Mouse (Mus musculus) MEL (cell line): Measurements from ENCODE around the gene Slc6a16. TPM values are rescaled to one million over a fixed set of nuclear protein-coding genes. Genes with fewer than 3 reads are reported as not detected.
A peak's percentile ranks its signal among the peaks of the same experiment; 100 is the strongest.

Experiments used
- DNase-seq: peaks from one replicate; pipeline ENCODE4 v3.0.0; 2011; ENCODE audit warnings: low read depth, low spot score
- H3K27ac ChIP-seq: 2 replicates; pipeline ENCODE4 v1.5.1; 2012; ENCODE audit warnings: low read depth, mild to moderate bottlenecking, control low read depth, low read length, moderate library complexity; ENCODE audit not compliant: control insufficient read depth
- H3K27me3 ChIP-seq, 2 experiments: fragments of 150-350 bp in 1 of 2; sonication (generic) in 1 of 2; 2 replicates each; pipeline ENCODE4 v1.6.1; 2012; ENCODE audit warnings: low read length in 2 of 2, mild to moderate bottlenecking in 2 of 2, improper control_type of control experiment in 1 of 2, moderate library complexity in 1 of 2; ENCODE audit not compliant: insufficient read depth in 2 of 2, control insufficient read depth in 1 of 2
- H3K36me3 ChIP-seq, 2 experiments: 2 replicates each; pipeline ENCODE4 v1.6.1; 2012 to 2014; ENCODE audit warnings: low read length in 2 of 2, improper control_type of control experiment in 1 of 2, inconsistent platforms in 1 of 2, mild to moderate bottlenecking in 1 of 2; ENCODE audit not compliant: insufficient read depth in 2 of 2, control insufficient read depth in 1 of 2
- H3K4me1 ChIP-seq, 2 experiments: fragments of 150-350 bp in 1 of 2; sonication (generic) in 1 of 2; 2 replicates each; pipeline ENCODE4 v1.6.1; 2012; ENCODE audit warnings: low read length in 2 of 2, improper control_type of control experiment in 1 of 2, mild to moderate bottlenecking in 1 of 2; ENCODE audit not compliant: insufficient read depth in 2 of 2, control insufficient read depth in 1 of 2
- H3K4me3 ChIP-seq, 2 experiments: fragments of 150-350 bp in 1 of 2; sonication (generic) in 1 of 2; 2 replicates each; pipeline ENCODE4 v1.5.1; 2012; ENCODE audit warnings: low read depth in 2 of 2, low read length in 2 of 2, mild to moderate bottlenecking in 2 of 2, moderate library complexity in 2 of 2, control low read depth in 1 of 2, improper control_type of control experiment in 1 of 2; ENCODE audit not compliant: control insufficient read depth in 1 of 2, insufficient read depth in 1 of 2
- H3K79me2 ChIP-seq: 2 replicates; pipeline ENCODE4 v1.6.1; 2012; ENCODE audit warnings: mild to moderate bottlenecking, low read length, moderate library complexity; ENCODE audit not compliant: control insufficient read depth, poor library complexity, insufficient read depth
- H3K9ac ChIP-seq: 2 replicates; pipeline ENCODE4 v1.6.1; 2012; ENCODE audit warnings: low read depth, mild to moderate bottlenecking, control low read depth, low read length, moderate library complexity; ENCODE audit not compliant: control insufficient read depth, poor library complexity, severe bottlenecking
- H3K9me3 ChIP-seq: fragments of 150-350 bp; sonication (generic); replicated peaks from 2 replicates; pipeline ENCODE4 v1.6.1; 2012; ENCODE audit warnings: mild to moderate bottlenecking, low read length, improper control_type of control experiment, moderate library complexity; ENCODE audit not compliant: insufficient read depth
- BHLHE40 ChIP-seq: IDR thresholded peaks from 2 replicates; pipeline ENCODE4 v1.6.1; 2012; ENCODE audit warnings: low read depth, mild to moderate bottlenecking, inconsistent platforms, low read length, improper control_type of control experiment, borderline replicate concordance
- CHD1 ChIP-seq: IDR thresholded peaks from 2 replicates; pipeline ENCODE4 v1.6.1; 2012; ENCODE audit warnings: low read depth, mild to moderate bottlenecking, inconsistent platforms, low read length, improper control_type of control experiment
- CHD2 ChIP-seq: IDR thresholded peaks from 2 replicates; pipeline ENCODE4 v1.6.1; 2011; ENCODE audit warnings: low read length, improper control_type of control experiment
- CTCF ChIP-seq, 3 experiments: IDR thresholded peaks in 2 of 3; conservative IDR thresholded peaks in 1 of 3; 2 replicates each; pipeline ENCODE4 v1.5.1; 2011 to 2012; ENCODE audit warnings: low read length in 3 of 3, low read depth in 2 of 3, mild to moderate bottlenecking in 2 of 3, improper control_type of control experiment in 1 of 3, inconsistent platforms in 1 of 3, mixed read lengths in 1 of 3, moderate library complexity in 1 of 3; ENCODE audit not compliant: control insufficient read depth in 1 of 3, insufficient read depth in 1 of 3, poor library complexity in 1 of 3, severe bottlenecking in 1 of 3
- E2F4 ChIP-seq: IDR thresholded peaks from 2 replicates; pipeline ENCODE4 v1.6.1; 2011; ENCODE audit warnings: low read depth, low read length, improper control_type of control experiment, borderline replicate concordance
- ELF1 ChIP-seq: IDR thresholded peaks from 2 replicates; pipeline ENCODE4 v1.6.1; 2014; ENCODE audit warnings: low read depth, mild to moderate bottlenecking, inconsistent platforms, low read length, improper control_type of control experiment, moderate library complexity
- EP300 ChIP-seq, 2 experiments: IDR thresholded peaks; 2 replicates each; pipeline ENCODE4 v1.6.1; 2011; ENCODE audit warnings: improper control_type of control experiment in 2 of 2, low read length in 2 of 2, low read depth in 1 of 2, mild to moderate bottlenecking in 1 of 2
- GABPA ChIP-seq: IDR thresholded peaks from 2 replicates; pipeline ENCODE4 v1.6.1; 2012; ENCODE audit warnings: low read depth, mild to moderate bottlenecking, inconsistent platforms, low read length, improper control_type of control experiment, moderate library complexity
- GATA1 ChIP-seq: IDR thresholded peaks from 2 replicates; pipeline ENCODE4 v1.6.1; 2011; ENCODE audit warnings: low read depth, low read length, improper control_type of control experiment
- HCFC1 ChIP-seq: IDR thresholded peaks from 2 replicates; pipeline ENCODE4 v1.6.1; 2012; ENCODE audit warnings: low read depth, mild to moderate bottlenecking, inconsistent platforms, low read length, improper control_type of control experiment, moderate library complexity
- JUND ChIP-seq: IDR thresholded peaks from 2 replicates; pipeline ENCODE4 v1.6.1; 2011; ENCODE audit warnings: low read depth, mild to moderate bottlenecking, improper control_type of control experiment, low read length
- KAT2A ChIP-seq: conservative IDR thresholded peaks from 2 replicates; pipeline ENCODE4 v1.6.1; 2012; ENCODE audit warnings: low read depth, low read length, improper control_type of control experiment, inconsistent platforms
- MAFK ChIP-seq: IDR thresholded peaks from 2 replicates; pipeline ENCODE4 v1.6.1; 2011; ENCODE audit warnings: low read depth, mild to moderate bottlenecking, low read length, improper control_type of control experiment, borderline replicate concordance
- MAX ChIP-seq: IDR thresholded peaks from 2 replicates; pipeline ENCODE4 v1.6.1; 2011; ENCODE audit warnings: low read length, improper control_type of control experiment
- MAZ ChIP-seq: IDR thresholded peaks from 2 replicates; pipeline ENCODE4 v1.6.1; 2012; ENCODE audit warnings: low read depth, mild to moderate bottlenecking, inconsistent platforms, low read length, improper control_type of control experiment
- MEF2A ChIP-seq: IDR thresholded peaks from 2 replicates; pipeline ENCODE4 v1.6.1; 2014; ENCODE audit warnings: low read depth, mild to moderate bottlenecking, inconsistent platforms, low read length, improper control_type of control experiment; ENCODE audit not compliant: poor library complexity, insufficient replicate concordance, severe bottlenecking; ENCODE audit errors: extremely low read depth
- MXI1 ChIP-seq: IDR thresholded peaks from 2 replicates; pipeline ENCODE4 v1.6.1; 2011; ENCODE audit warnings: mild to moderate bottlenecking, low read depth, low read length, improper control_type of control experiment
- MYB ChIP-seq: IDR thresholded peaks from 2 replicates; pipeline ENCODE4 v1.6.1; 2011; ENCODE audit warnings: mild to moderate bottlenecking, low read depth, low read length, improper control_type of control experiment
- MYC ChIP-seq: IDR thresholded peaks from 2 replicates; pipeline ENCODE4 v1.6.1; 2011; ENCODE audit warnings: low read depth, mild to moderate bottlenecking, low read length, improper control_type of control experiment, moderate library complexity
- NELFE ChIP-seq: IDR thresholded peaks from 2 replicates; pipeline ENCODE4 v1.6.1; 2011; ENCODE audit warnings: low read depth, low read length, improper control_type of control experiment
- NRF1 ChIP-seq: IDR thresholded peaks from 2 replicates; pipeline ENCODE4 v1.6.1; 2014; ENCODE audit warnings: low read depth, mild to moderate bottlenecking, inconsistent platforms, low read length, improper control_type of control experiment, moderate library complexity; ENCODE audit not compliant: poor library complexity, insufficient read depth, severe bottlenecking
- POLR2A ChIP-seq, 2 experiments: IDR thresholded peaks; 2 replicates each; pipeline ENCODE4 v1.6.1; 2011 to 2012; ENCODE audit warnings: low read length in 2 of 2, mild to moderate bottlenecking in 2 of 2, control low read depth in 1 of 2, improper control_type of control experiment in 1 of 2, low read depth in 1 of 2, moderate library complexity in 1 of 2; ENCODE audit not compliant: control insufficient read depth in 1 of 2, insufficient read depth in 1 of 2, poor library complexity in 1 of 2
- POLR2AphosphoS2 ChIP-seq: IDR thresholded peaks from 2 replicates; pipeline ENCODE4 v1.6.1; 2011; ENCODE audit warnings: low read length, improper control_type of control experiment
- POLR2AphosphoS5 ChIP-seq: IDR thresholded peaks from 2 replicates; pipeline ENCODE4 v1.6.1; 2012; ENCODE audit warnings: low read depth, borderline replicate concordance, mild to moderate bottlenecking, inconsistent platforms, low read length, moderate library complexity, mixed read lengths
- RAD21 ChIP-seq: IDR thresholded peaks from 2 replicates; pipeline ENCODE4 v1.6.1; 2011; ENCODE audit warnings: mild to moderate bottlenecking, low read depth, low read length, improper control_type of control experiment
- RCOR1 ChIP-seq: IDR thresholded peaks from 2 replicates; pipeline ENCODE4 v1.6.1; 2012; ENCODE audit warnings: low read depth, mild to moderate bottlenecking, inconsistent platforms, low read length, improper control_type of control experiment
- SIN3A ChIP-seq: IDR thresholded peaks from 2 replicates; pipeline ENCODE4 v1.6.1; 2012; ENCODE audit warnings: low read length, improper control_type of control experiment, inconsistent platforms
- SMC3 ChIP-seq: IDR thresholded peaks from 2 replicates; pipeline ENCODE4 v1.6.1; 2011; ENCODE audit warnings: low read depth, low read length, improper control_type of control experiment
- TAL1 ChIP-seq: IDR thresholded peaks from 2 replicates; pipeline ENCODE4 v1.6.1; 2012; ENCODE audit warnings: mild to moderate bottlenecking, inconsistent platforms, low read length, moderate library complexity, mixed read lengths
- TBP ChIP-seq: IDR thresholded peaks from 2 replicates; pipeline ENCODE4 v1.8.0; 2011; ENCODE audit warnings: low read depth, low read length, improper control_type of control experiment
- TCF12 ChIP-seq: IDR thresholded peaks from 2 replicates; pipeline ENCODE4 v1.6.1; 2014; ENCODE audit warnings: low read depth, mild to moderate bottlenecking, inconsistent platforms, low read length, improper control_type of control experiment, moderate library complexity
- UBTF ChIP-seq: IDR thresholded peaks from 2 replicates; pipeline ENCODE4 v1.6.1; 2012; ENCODE audit warnings: low read depth, mild to moderate bottlenecking, inconsistent platforms, low read length, improper control_type of control experiment, moderate library complexity, borderline replicate concordance; ENCODE audit not compliant: insufficient read depth
- USF1 ChIP-seq: IDR thresholded peaks from 2 replicates; pipeline ENCODE4 v1.6.1; 2014; ENCODE audit warnings: low read depth, mild to moderate bottlenecking, inconsistent platforms, low read length, improper control_type of control experiment, moderate library complexity
- ZC3H11A ChIP-seq: IDR thresholded peaks from 2 replicates; pipeline ENCODE4 v1.6.1; 2012; ENCODE audit warnings: low read depth, mild to moderate bottlenecking, inconsistent platforms, low read length, improper control_type of control experiment
- ZKSCAN1 ChIP-seq: IDR thresholded peaks from 2 replicates; pipeline ENCODE4 v1.6.1; 2012; ENCODE audit warnings: low read depth, mild to moderate bottlenecking, inconsistent platforms, low read length, improper control_type of control experiment, moderate library complexity
- ZMIZ1 ChIP-seq: IDR thresholded peaks from 2 replicates; pipeline ENCODE4 v1.6.1; 2012; ENCODE audit warnings: low read depth, mild to moderate bottlenecking, inconsistent platforms, low read length, improper control_type of control experiment, moderate library complexity
- ZNF384 ChIP-seq: IDR thresholded peaks from 2 replicates; pipeline ENCODE4 v1.6.1; 2012; ENCODE audit warnings: low read depth, mild to moderate bottlenecking, inconsistent platforms, low read length, improper control_type of control experiment
- polyA plus RNA-seq, 2 experiments: library from polyadenylated mRNA; stranded (reverse) in 1 of 2; unstranded in 1 of 2; fragments of >175 nt in 1 of 2; fragments of >200 nt in 1 of 2; gene quantifications; 2 replicates each; pipeline versions ENCODE4 v1.2.1 to v1.2.4; 2012; ENCODE audit warnings: low replicate concordance in 2 of 2, low read depth in 1 of 2; ENCODE audit not compliant: insufficient read length in 2 of 2, insufficient read depth in 1 of 2, missing spikeins in 1 of 2
- total RNA-seq: library from RNA; depleted of rRNA; stranded (reverse); fragments of 300-350 nt; gene quantifications from 2 replicates; pipeline ENCODE4 v1.2.3, GENCODE M21; 2012

The Slc6a16 gene
- total and polyA plus RNA-seq, 3 experiments: not detected

GRCm38 (mm10) chr7:45305275-45305674 is 64.4 kb downstream of the Slc6a16 start:
- Histone ChIP-seq H3K9ac (peak overlapping the region; percentile 46), H3K27ac (no peak overlapping the region), H3K27me3 (no peaks in the 10 kb centered on the region), H3K4me3 (peak overlapping the region in 1 of 2 experiments; percentile 19; a peak in 1 of 4 replicates), H3K4me1 (peaks cover 0 to 7% of the 10 kb centered on the region in 2 experiments; a peak in 2 of 4 replicates), H3K9me3 (no peaks in the 10 kb centered on the region), H3K36me3 (peaks cover 0 to 3% of the 10 kb centered on the region in 2 experiments; a peak in 1 of 4 replicates), H3K79me2 (no peaks in the 10 kb centered on the region)
- DNase-seq: peak; percentile 86
- TF ChIP-seq MYC: 0 out of 2 replicates have a peak, but pooled peaks have one; percentile 76
- TF ChIP-seq ZC3H11A: peak; percentile 44; the same call in 1 of the 2 replicates
- 0 out of 2 replicates have a peak, but pooled peaks have one; percentile 43 for TF ChIP-seq NRF1
- TF ChIP-seq TCF12: no peak
- TF ChIP-seq NELFE: 0 out of 2 replicates have a peak, but pooled peaks have one; percentile 40
- no peak for TF ChIP-seq ZKSCAN1
- TF ChIP-seq SMC3: peak; percentile 66
- peak; percentile 67 for TF ChIP-seq USF1
- TF ChIP-seq ZMIZ1: no peak
- no peak for TF ChIP-seq EP300 (IDR thresholded peaks at IDR 0.05; ENCODE audit: low read depth in 1 of 2, low read length in 2 of 2)
- TF ChIP-seq KAT2A: no peak
- TF ChIP-seq RCOR1: no peak
- TF ChIP-seq CTCF (IDR thresholded peaks at IDR 0.05 in 2 of 3, conservative IDR thresholded peaks at IDR 0.05 in 1 of 3; ENCODE audit: control insufficient read depth in 1 of 3, insufficient read depth in 1 of 3, low read depth in 2 of 3, low read length in 3 of 3, poor library complexity in 1 of 3, severe bottlenecking in 1 of 3): peak; percentile 94 to 98 (median 96)
- no peak for TF ChIP-seq POLR2AphosphoS5
- no peak for TF ChIP-seq POLR2AphosphoS2
- TF ChIP-seq MAZ: peak; percentile 52; the same call in 1 of the 2 replicates
- TF ChIP-seq MAX: peak; percentile 84
- no peak for TF ChIP-seq GABPA
- 0 out of 2 replicates have a peak, but pooled peaks have one; percentile 31 for TF ChIP-seq ELF1
- TF ChIP-seq TBP: no peak
- 0 out of 2 replicates have a peak, but pooled peaks have one; percentile 33 for TF ChIP-seq GATA1
- no peak for TF ChIP-seq UBTF
- TF ChIP-seq ZNF384: no peak
- TF ChIP-seq POLR2A (IDR thresholded peaks at IDR 0.05; ENCODE audit: control insufficient read depth in 1 of 2, insufficient read depth in 1 of 2, low read depth in 1 of 2, low read length in 2 of 2, poor library complexity in 1 of 2): 0 out of 4 replicates have a peak, but pooled peaks of 1 of the 2 experiments have one; percentile 25
- no peak for TF ChIP-seq MEF2A
- no peak for TF ChIP-seq MYB
- TF ChIP-seq CHD2: no peak
- peak; percentile 65 for TF ChIP-seq HCFC1
- no peak for TF ChIP-seq MAFK
- TF ChIP-seq E2F4: no peak
- TF ChIP-seq BHLHE40: peak; percentile 91; the same call in 1 of the 2 replicates
- no peak for TF ChIP-seq CHD1
- TF ChIP-seq MXI1: peak; percentile 46; the same call in 1 of the 2 replicates
- peak; percentile 84 for TF ChIP-seq RAD21
- peak; percentile 57 for TF ChIP-seq SIN3A
- no peak for TF ChIP-seq TAL1
- TF ChIP-seq JUND: no peak
